Mouse (Mus musculus) myocyte (in vitro differentiated cells): ENCODE measurements around the gene Imp4. TPM values are rescaled to one million over a fixed set of nuclear protein-coding genes. Genes with fewer than 3 reads are reported as not detected.

Experiments
- H3K27me3 ChIP-seq: one replicate; pipeline ENCODE4 v1.6.1; 2011; ENCODE audit not compliant: control insufficient read depth, insufficient read depth, insufficient read length
- H3K36me3 ChIP-seq: one replicate; pipeline ENCODE4 v1.6.1; 2011; ENCODE audit not compliant: control insufficient read depth, insufficient read depth
- H3K4me2 ChIP-seq: one replicate; pipeline ENCODE4 v1.6.1; 2011; ENCODE audit warnings: low read depth, control low read depth
- H3K4me3 ChIP-seq: one replicate; pipeline ENCODE4 v1.5.1; 2011; ENCODE audit warnings: mild to moderate bottlenecking, control low read depth, moderate library complexity
- H3K79me2 ChIP-seq: one replicate; pipeline ENCODE4 v1.6.1; 2011; ENCODE audit not compliant: control insufficient read depth, insufficient read depth
- H3ac ChIP-seq: one replicate; pipeline ENCODE4 v1.6.1; 2011; ENCODE audit not compliant: control insufficient read depth, insufficient read length
- CEBPB ChIP-seq: IDR thresholded peaks from 2 replicates; pipeline ENCODE4 v1.6.1; 2011; ENCODE audit warnings: mild to moderate bottlenecking, moderate library complexity; ENCODE audit not compliant: poor library complexity, insufficient read depth, severe bottlenecking
- E2F4 ChIP-seq: IDR thresholded peaks from one replicate; pipeline ENCODE4 v1.6.1; 2011; ENCODE audit warnings: mild to moderate bottlenecking, control low read depth, moderate library complexity; ENCODE audit not compliant: insufficient read depth
- MAX ChIP-seq: IDR thresholded peaks from one replicate; pipeline ENCODE4 v1.6.1; 2011; ENCODE audit warnings: low read depth, mild to moderate bottlenecking, control low read depth
- MYOD1 ChIP-seq, 3 experiments: IDR thresholded peaks; one replicate each; pipeline ENCODE4 v1.6.1; 2011; ENCODE audit warnings: control low read depth in 2 of 3, low read depth in 2 of 3, mild to moderate bottlenecking in 2 of 3, moderate library complexity in 1 of 3; ENCODE audit not compliant: insufficient read length in 2 of 3, control insufficient read depth in 1 of 3
- MYOG ChIP-seq, 3 experiments: IDR thresholded peaks; one replicate each; pipeline ENCODE4 v1.6.1; 2011; ENCODE audit warnings: control low read depth in 2 of 3, low read depth in 2 of 3, mild to moderate bottlenecking in 2 of 3; ENCODE audit not compliant: insufficient read length in 2 of 3, control insufficient read depth in 1 of 3, insufficient read depth in 1 of 3
- POLR2A ChIP-seq: IDR thresholded peaks from one replicate; pipeline ENCODE4 v1.6.1; 2011; ENCODE audit warnings: low read depth, mild to moderate bottlenecking, control low read depth, moderate library complexity; ENCODE audit not compliant: insufficient read length
- POLR2AphosphoS2 ChIP-seq: IDR thresholded peaks from one replicate; pipeline ENCODE4 v1.6.1; 2011; ENCODE audit warnings: low read depth, control low read depth; ENCODE audit not compliant: insufficient read length
- REST ChIP-seq: IDR thresholded peaks from one replicate; pipeline ENCODE4 v1.6.1; 2011; ENCODE audit warnings: mild to moderate bottlenecking, control low read depth, moderate library complexity; ENCODE audit not compliant: insufficient read depth, insufficient read length
- SRF ChIP-seq: IDR thresholded peaks from one replicate; pipeline ENCODE4 v1.6.1; 2011; ENCODE audit warnings: low read depth; ENCODE audit not compliant: control insufficient read depth, insufficient read length
- TCF12 ChIP-seq: IDR thresholded peaks from one replicate; pipeline ENCODE4 v1.6.1; 2011; ENCODE audit warnings: mild to moderate bottlenecking, control low read depth; ENCODE audit not compliant: poor library complexity, insufficient read depth, severe bottlenecking
- TCF3 ChIP-seq: IDR thresholded peaks from one replicate; pipeline ENCODE4 v1.6.1; 2011; ENCODE audit warnings: low read depth, control low read depth; ENCODE audit not compliant: insufficient read length
- USF1 ChIP-seq: IDR thresholded peaks from one replicate; pipeline ENCODE4 v1.6.1; 2011; ENCODE audit warnings: low read depth, mild to moderate bottlenecking, control low read depth, moderate library complexity
- polyA plus RNA-seq: library from polyadenylated mRNA; unstranded; fragments of >200 nt; fragmentation: generic; extraction: Trizol; gene quantifications from one replicate; pipeline ENCODE4 v1.2.1, GENCODE M21; 2012; ENCODE audit warnings: missing spikeins

The Imp4 gene
- polyA plus RNA-seq, 1 experiment, result 40.7 TPM

DNA sequence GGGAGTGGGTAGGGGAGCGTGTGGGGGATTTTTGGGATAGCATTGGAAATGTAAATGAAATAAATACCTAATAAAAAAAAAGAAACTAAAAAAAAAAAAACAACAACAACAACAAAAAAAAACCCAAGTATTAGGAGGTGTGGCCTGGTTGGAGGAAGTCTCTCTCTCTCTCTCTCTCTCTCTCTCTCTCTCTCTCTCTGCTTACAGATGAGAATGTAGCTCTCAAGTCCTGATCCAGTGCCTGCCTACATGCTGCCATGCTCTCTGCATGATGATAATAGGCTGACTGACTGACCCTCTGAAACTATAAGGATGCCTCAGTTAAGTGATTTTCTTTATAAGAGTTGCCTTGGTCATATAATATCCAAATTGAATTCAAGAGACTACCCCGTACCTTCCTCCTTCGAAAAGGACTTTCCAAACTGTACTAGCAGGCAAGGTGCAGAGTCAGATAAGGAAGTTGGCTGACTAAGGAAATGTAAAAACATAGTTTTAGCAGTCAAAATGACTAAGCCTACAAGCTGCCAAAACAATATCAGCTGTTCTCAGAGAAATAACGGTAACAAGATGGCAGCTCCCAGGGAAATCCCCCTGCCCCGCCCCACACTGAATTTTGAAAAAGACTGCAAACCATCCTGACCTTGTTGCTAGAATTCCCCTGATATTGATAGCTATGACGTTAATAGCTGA, 50.3 kb downstream of the Imp4 start:
- no peak overlapping the region for H3ac ChIP-seq
- peaks cover 7% of the 10 kb centered on the region for H3K27me3 ChIP-seq
- H3K4me2 ChIP-seq, result no peak overlapping the region
- no peaks in the 10 kb centered on the region for H3K36me3 ChIP-seq
- H3K79me2 ChIP-seq, result no peaks in the 10 kb centered on the region
- TF ChIP-seq REST (no peak), POLR2A (no peak), E2F4 (no peak), USF1 (no peak), TCF3 (no peak), MYOD1 (IDR thresholded peaks at IDR 0.05; ENCODE audit: control insufficient read depth in 1 of 3, insufficient read length in 2 of 3, low read depth in 2 of 3) (no peak), SRF (no peak)
- H3K4me3 ChIP-seq, result no peak overlapping the region

DNA sequence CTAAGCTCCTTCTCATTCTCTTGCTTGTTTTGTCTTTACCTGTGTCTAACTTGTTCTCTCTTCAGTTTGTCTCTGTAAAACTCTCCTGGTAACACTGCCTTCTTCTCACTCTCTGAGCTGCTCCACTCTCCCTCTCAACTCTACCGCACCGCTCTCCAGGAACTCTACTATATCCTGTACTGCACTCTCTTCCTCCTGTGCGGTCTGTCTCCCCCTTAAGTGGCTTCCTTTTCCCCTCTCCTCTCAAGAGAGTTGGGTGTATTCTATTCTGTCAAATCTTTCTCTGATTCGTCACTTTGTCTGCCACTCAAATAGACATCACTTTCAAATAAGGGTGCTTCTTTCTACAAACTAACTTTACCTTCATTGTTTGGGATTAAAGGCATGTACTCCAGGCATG, 51.8 kb downstream of the Imp4 start:
- H3K27me3 ChIP-seq, result peaks cover 15% of the 10 kb centered on the region
- no peaks in the 10 kb centered on the region for H3K79me2 ChIP-seq
- H3K4me2 ChIP-seq, result no peak overlapping the region
- H3K36me3 ChIP-seq, result no peaks in the 10 kb centered on the region
- TF ChIP-seq SRF, result no peak
- no peak for TF ChIP-seq USF1
- no peak for TF ChIP-seq REST
- TF ChIP-seq E2F4, result no peak
- no peak for TF ChIP-seq MAX
- TF ChIP-seq POLR2AphosphoS2, result no peak
- TF ChIP-seq MYOD1 (IDR thresholded peaks at IDR 0.05; ENCODE audit: control insufficient read depth in 1 of 3, insufficient read length in 2 of 3, low read depth in 2 of 3), result no peak
- no peak for TF ChIP-seq MYOG (IDR thresholded peaks at IDR 0.05; ENCODE audit: control insufficient read depth in 1 of 3, insufficient read depth in 1 of 3, insufficient read length in 2 of 3, low read depth in 2 of 3)
- no peak for TF ChIP-seq TCF12
- no peak for TF ChIP-seq POLR2A
- TF ChIP-seq CEBPB, result no peak
- no peak for TF ChIP-seq TCF3
- no peak overlapping the region for H3K4me3 ChIP-seq
- no peak overlapping the region for H3ac ChIP-seq

Other genes starting within 250 kb of the Imp4 start
- gene Ccdc115, start 179 bp upstream of the Imp4 start, polyA plus RNA-seq, result 17.1 TPM
- gene Ptpn18, start 19.9 kb downstream of the Imp4 start, polyA plus RNA-seq, result 0.05 TPM
- not detected for gene Prss39, start 58.6 kb downstream of the Imp4 start, polyA plus RNA-seq
- not detected for gene Cfc1, start 95.8 kb downstream of the Imp4 start, polyA plus RNA-seq
- gene Prss40, start 121.1 kb downstream of the Imp4 start, polyA plus RNA-seq, result not detected
- not detected for gene Amer3, start 139.8 kb downstream of the Imp4 start, polyA plus RNA-seq